Mouse (Mus musculus) heart, adult 2 months (tissue): Measurements from ENCODE around the gene Ahcyl2. TPM values are rescaled to one million over a fixed set of nuclear protein-coding genes. Genes with fewer than 3 reads are reported as not detected.
A peak's percentile ranks its signal among the peaks of the same experiment; 100 is the strongest.
"Not testable (repeated sequence)": the region's sequence is repeated elsewhere in the genome, so short reads cannot be mapped to it uniquely, and the experiment has no call there.

Source experiments
- DNase-seq, 2 experiments: peaks; one replicate each; pipeline ENCODE4 v3.0.0; 2021
- H3K27ac ChIP-seq: fragments of 200-600 bp; 2 replicates; pipeline ENCODE4 v1.8.1; 2022
- H3K27me3 ChIP-seq: fragments of 200-500 bp; 2 replicates; pipeline ENCODE4 v1.6.1; 2012; ENCODE audit warnings: mild to moderate bottlenecking, low read length, inconsistent platforms, mixed read lengths; ENCODE audit not compliant: control insufficient read depth, insufficient read depth
- H3K36me3 ChIP-seq: fragments of 200-500 bp; 2 replicates; pipeline ENCODE4 v1.6.1; 2012; ENCODE audit warnings: low read length, inconsistent platforms; ENCODE audit not compliant: control insufficient read depth, insufficient read depth
- H3K4me1 ChIP-seq: fragments of 200-500 bp; 2 replicates; pipeline ENCODE4 v1.6.1; 2011; ENCODE audit warnings: low read length; ENCODE audit not compliant: control insufficient read depth, insufficient read depth
- H3K4me3 ChIP-seq: fragments of 200-600 bp; 2 replicates; pipeline ENCODE4 v1.8.1; 2022
- H3K79me2 ChIP-seq: fragments of 200-500 bp; replicated peaks from 2 replicates; pipeline ENCODE4 v1.6.1; 2012; ENCODE audit warnings: mild to moderate bottlenecking, inconsistent platforms, low read length, moderate library complexity, mixed read lengths; ENCODE audit not compliant: control insufficient read depth, insufficient read depth
- H3K9ac ChIP-seq: fragments of 200-500 bp; 2 replicates; pipeline ENCODE4 v1.6.1; 2012; ENCODE audit warnings: low read depth, mild to moderate bottlenecking, control low read depth, inconsistent platforms, low read length, mixed read lengths
- CTCF ChIP-seq: fragments of 200-600 bp; IDR thresholded peaks from 2 replicates; pipeline ENCODE4 v1.8.1; 2022; ENCODE audit warnings: antibody characterized with exemption, mild to moderate bottlenecking, moderate library complexity
- EP300 ChIP-seq: fragments of 200-500 bp; IDR thresholded peaks from 2 replicates; pipeline ENCODE4 v1.6.1; 2011; ENCODE audit warnings: low read depth, low read length, control low read depth; ENCODE audit not compliant: insufficient read depth
- POLR2A ChIP-seq: fragments of 200-500 bp; IDR thresholded peaks from 2 replicates; pipeline ENCODE4 v1.6.1; 2011; ENCODE audit warnings: mild to moderate bottlenecking, low read depth, low read length, control low read depth; ENCODE audit not compliant: insufficient read depth
- WGBS: fragments of 180-500 bp; shearing (Covaris S2); methylation state at CpG from one replicate; pipeline ENCODE4 v1.1.7; 2018; 5-methylcytosine and 5-hydroxymethylcytosine counted together
- intact Hi-C: fragments of 180-260 bp; cut with DNase I; formaldehyde crosslinking; loops from one replicate; pipeline ENCODE4 v1.15.1; 2025
- polyA plus RNA-seq: library from polyadenylated mRNA; depleted of rRNA; stranded (reverse); fragments of >200 nt; gene quantifications from 2 replicates; pipeline ENCODE4 v1.2.3, GENCODE M21; 2012
- total RNA-seq, 2 experiments: library from RNA; stranded (reverse); gene quantifications; 2 replicates each; pipeline ENCODE4 v1.2.3; 2021

Gene Ahcyl2
- total and polyA plus RNA-seq, 3 experiments, result 10.5 to 15.6 (median 14.7) TPM

DNA sequence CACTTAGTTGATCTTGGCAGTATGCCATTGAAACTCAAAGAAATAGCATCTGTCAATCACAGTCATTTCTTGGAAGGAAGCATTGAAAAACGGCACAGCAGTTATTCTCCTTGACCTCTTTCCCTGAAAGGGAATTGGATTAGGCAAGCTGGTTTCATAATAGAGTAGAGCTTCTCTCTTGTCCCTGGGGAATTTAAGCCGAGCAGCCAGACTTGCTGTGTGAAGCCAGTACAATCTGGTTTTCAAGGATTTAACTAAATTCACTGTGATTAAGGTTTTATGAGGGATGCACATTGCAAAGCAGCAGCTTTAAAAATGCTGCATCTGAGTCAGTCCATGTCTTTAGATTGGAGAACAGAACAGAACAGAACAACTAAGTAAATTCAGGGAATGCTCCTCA is 46.8 kb downstream of the Ahcyl2 start:
- Histone ChIP-seq H3K9ac (no peak overlapping the region), H3K4me3 (no peak overlapping the region), H3K36me3 (no peaks in the 10 kb centered on the region), H3K27ac (no peak overlapping the region), H3K27me3 (no peaks in the 10 kb centered on the region), H3K79me2 (no peaks in the 10 kb centered on the region), H3K4me1 (no peaks in the 10 kb centered on the region)
- 19% methylated on average over 2 of the region's 2 CpGs for WGBS
- no peak for TF ChIP-seq EP300
- no peak for TF ChIP-seq CTCF
- no peak for TF ChIP-seq POLR2A
- intact Hi-C loops, result loop anchor here (5.0 kb wide), 2 partner anchors 42 to 57 kb away; no protein-coding TSS in a partner anchor
- DNase-seq, result no peak

DNA sequence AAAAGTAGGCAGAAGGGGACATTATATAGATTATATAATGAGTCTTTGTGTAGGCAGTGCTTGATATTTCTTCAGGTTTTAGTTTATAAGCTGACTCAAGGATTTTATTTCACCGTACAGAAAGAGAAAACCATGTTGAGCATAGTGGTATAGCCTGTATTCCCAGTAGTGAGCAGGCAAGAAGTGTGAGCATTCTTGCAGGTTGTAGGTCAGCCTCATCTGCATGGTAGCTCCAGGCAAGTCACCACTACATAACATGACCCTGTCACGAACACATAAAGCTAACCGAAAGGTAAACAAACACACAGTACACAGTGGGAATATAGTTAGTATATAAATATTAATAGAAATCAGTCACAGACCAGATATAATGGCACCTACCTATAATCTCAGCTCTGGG is 47.2 kb downstream of the Ahcyl2 start:
- no peak for TF ChIP-seq EP300
- no peak for TF ChIP-seq POLR2A
- TF ChIP-seq CTCF, result no peak

DNA sequence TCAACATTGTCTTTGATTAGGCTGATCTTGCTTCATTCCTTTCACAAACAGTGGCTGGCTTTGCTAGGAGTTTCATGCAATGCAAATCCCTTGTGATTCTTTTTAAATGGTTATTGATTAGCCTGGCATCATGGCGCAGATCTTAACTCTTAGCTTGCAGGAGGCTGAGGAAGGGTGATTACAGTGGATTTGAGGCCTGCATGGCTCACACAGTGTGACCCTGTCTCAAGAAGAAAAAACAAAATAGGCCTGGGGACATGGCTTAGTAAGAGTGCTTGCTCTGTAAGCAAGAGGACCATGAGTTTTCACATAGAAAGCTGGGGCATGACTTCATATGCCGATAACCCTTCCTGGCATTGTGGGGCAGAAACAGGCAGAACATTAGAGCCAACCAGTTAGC is 47.8 kb downstream of the Ahcyl2 start:
- H3K36me3 ChIP-seq, result no peaks in the 10 kb centered on the region
- H3K27ac ChIP-seq, result no peak overlapping the region
- H3K27me3 ChIP-seq, result no peaks in the 10 kb centered on the region
- TF ChIP-seq EP300 (no peak), POLR2A (no peak), CTCF (no peak)
- no peak overlapping the region for H3K4me3 ChIP-seq
- WGBS, result 98% methylated on average over 2 of the region's 2 CpGs
- no peak overlapping the region for H3K9ac ChIP-seq
- no peaks in the 10 kb centered on the region for H3K79me2 ChIP-seq
- no peak for DNase-seq
- no peaks in the 10 kb centered on the region for H3K4me1 ChIP-seq
- intact Hi-C loops, result loop anchor here (5.0 kb wide), 1 partner anchor 58 kb away; no protein-coding TSS in a partner anchor

More for the DNA sequence above, 47.2 kb downstream of the Ahcyl2 start:
- no peak for DNase-seq
- intact Hi-C loops, result loop anchor here (5.0 kb wide), 1 partner anchor 58 kb away; no protein-coding TSS in a partner anchor
- H3K9ac ChIP-seq, result no peak overlapping the region
- H3K4me1 ChIP-seq, result no peaks in the 10 kb centered on the region
- no peak overlapping the region for H3K27ac ChIP-seq
- 92% methylated on average over 3 of the region's 3 CpGs for WGBS
- no peaks in the 10 kb centered on the region for H3K79me2 ChIP-seq
- H3K4me3 ChIP-seq, result no peak overlapping the region
- H3K36me3 ChIP-seq, result no peaks in the 10 kb centered on the region
- H3K27me3 ChIP-seq, result no peaks in the 10 kb centered on the region

DNA sequence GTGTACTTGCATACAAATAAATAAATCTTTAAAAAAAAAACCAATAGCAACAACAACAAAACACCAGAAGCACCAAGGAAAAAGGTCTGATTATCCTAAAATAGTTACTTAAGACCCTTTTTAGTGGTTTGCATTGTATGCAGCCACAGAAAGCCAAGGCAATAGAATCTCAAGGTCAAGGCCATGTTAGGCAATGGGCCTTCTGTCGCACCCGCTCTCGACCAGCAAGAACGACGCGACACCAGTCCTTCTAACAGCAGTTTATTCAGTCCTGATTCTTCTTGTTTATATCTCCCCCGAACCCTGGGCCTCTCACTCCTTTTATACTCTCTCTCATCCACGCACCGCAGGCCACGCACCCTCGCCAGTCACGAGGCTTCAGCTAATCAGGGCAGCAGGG is 48.6 kb downstream of the Ahcyl2 start:
- intact Hi-C loops, result loop anchor here (5.0 kb wide), 1 partner anchor 59 kb away; no protein-coding TSS in a partner anchor
- H3K27ac ChIP-seq, result not testable (repeated sequence)

DNA sequence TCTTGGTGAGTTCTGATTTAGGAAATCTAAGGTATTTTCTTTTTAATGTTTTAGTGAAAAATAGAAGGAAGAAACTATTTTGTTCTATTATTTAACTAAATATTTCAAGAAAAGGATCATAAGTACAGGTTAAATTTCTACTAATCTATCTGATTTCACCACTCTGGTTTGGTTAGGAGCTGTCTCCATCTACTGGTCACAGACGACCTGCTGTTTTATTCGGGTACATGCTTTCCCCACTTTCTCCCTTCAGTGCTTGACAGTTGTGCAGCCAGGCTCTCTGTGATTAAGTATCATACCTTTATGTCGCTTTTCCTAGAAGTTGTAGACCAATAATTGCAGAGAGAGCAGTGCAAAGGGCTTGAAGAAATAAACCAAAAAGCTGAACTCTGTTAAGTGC is 51.5 kb downstream of the Ahcyl2 start:
- no peaks in the 10 kb centered on the region for H3K36me3 ChIP-seq
- WGBS, result 18% methylated on average over 3 of the region's 3 CpGs
- intact Hi-C loops, result loop anchor here (2.0 to 5.0 kb wide), 2 partner anchors 62 to 107 kb away; no protein-coding TSS in a partner anchor
- DNase-seq, result no peak
- H3K79me2 ChIP-seq, result no peaks in the 10 kb centered on the region
- H3K9ac ChIP-seq, result no peak overlapping the region
- TF ChIP-seq CTCF (peak; percentile 80), POLR2A (no peak)
- H3K4me3 ChIP-seq, result no peak overlapping the region
- H3K27me3 ChIP-seq, result no peaks in the 10 kb centered on the region
- peaks cover 3% of the 10 kb centered on the region; the same call in 1 of the 2 replicates for H3K4me1 ChIP-seq
- H3K27ac ChIP-seq, result no peak overlapping the region

More for the DNA sequence above, 48.6 kb downstream of the Ahcyl2 start:
- DNase-seq, H3K4me1 ChIP-seq, H3K27me3 ChIP-seq, H3K4me3 ChIP-seq, H3K79me2 ChIP-seq, H3K9ac ChIP-seq, H3K36me3 ChIP-seq: not testable (repeated sequence)
- 97% methylated on average over 12 of the region's 12 CpGs for WGBS

DNA sequence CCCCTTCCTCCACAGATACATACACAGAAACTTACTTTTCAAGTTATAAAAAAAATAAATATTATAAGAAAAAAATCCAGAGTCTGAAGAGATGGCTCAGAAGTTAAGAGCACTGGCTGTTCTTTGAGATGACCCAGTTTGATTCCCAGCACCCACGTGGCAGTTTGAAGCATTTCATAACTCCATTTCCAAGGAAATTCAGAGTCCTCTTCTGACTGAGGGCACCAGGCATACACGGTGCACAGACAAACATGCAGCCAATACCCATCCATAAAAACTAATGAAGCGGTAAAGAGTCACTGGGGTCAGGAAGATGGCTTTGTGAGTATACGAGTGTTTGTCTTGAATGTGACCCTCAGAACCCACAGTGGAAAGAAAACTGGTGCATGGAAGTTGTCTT is 52.5 kb downstream of the Ahcyl2 start:
- TF ChIP-seq CTCF, result no peak
- no peak for TF ChIP-seq POLR2A
- no peak for TF ChIP-seq EP300
- Histone ChIP-seq H3K36me3 (no peaks in the 10 kb centered on the region), H3K79me2 (no peaks in the 10 kb centered on the region), H3K4me3 (no peak overlapping the region), H3K4me1 (peaks cover 3% of the 10 kb centered on the region; the same call in 1 of the 2 replicates), H3K27ac (no peak overlapping the region), H3K9ac (no peak overlapping the region), H3K27me3 (no peaks in the 10 kb centered on the region)
- DNase-seq, result no peak
- WGBS, result 91% methylated on average over 4 of the region's 4 CpGs
- intact Hi-C loops, result no loop called here
